Mouse (Mus musculus) myocyte (in vitro differentiated cells): Measurements from ENCODE around the gene Hoxc6. TPM values are rescaled to one million over a fixed set of nuclear protein-coding genes. Genes with fewer than 3 reads are reported as not detected.

Experiments used
- H3K27me3 ChIP-seq: one replicate; pipeline ENCODE4 v1.6.1; 2011; ENCODE audit not compliant: control insufficient read depth, insufficient read depth, insufficient read length
- H3K36me3 ChIP-seq: one replicate; pipeline ENCODE4 v1.6.1; 2011; ENCODE audit not compliant: control insufficient read depth, insufficient read depth
- H3K4me2 ChIP-seq: one replicate; pipeline ENCODE4 v1.6.1; 2011; ENCODE audit warnings: low read depth, control low read depth
- H3K4me3 ChIP-seq: one replicate; pipeline ENCODE4 v1.5.1; 2011; ENCODE audit warnings: mild to moderate bottlenecking, control low read depth, moderate library complexity
- H3K79me2 ChIP-seq: one replicate; pipeline ENCODE4 v1.6.1; 2011; ENCODE audit not compliant: control insufficient read depth, insufficient read depth
- H3ac ChIP-seq: one replicate; pipeline ENCODE4 v1.6.1; 2011; ENCODE audit not compliant: control insufficient read depth, insufficient read length
- CEBPB ChIP-seq: IDR thresholded peaks from 2 replicates; pipeline ENCODE4 v1.6.1; 2011; ENCODE audit warnings: mild to moderate bottlenecking, moderate library complexity; ENCODE audit not compliant: poor library complexity, insufficient read depth, severe bottlenecking
- E2F4 ChIP-seq: IDR thresholded peaks from one replicate; pipeline ENCODE4 v1.6.1; 2011; ENCODE audit warnings: mild to moderate bottlenecking, control low read depth, moderate library complexity; ENCODE audit not compliant: insufficient read depth
- MAX ChIP-seq: IDR thresholded peaks from one replicate; pipeline ENCODE4 v1.6.1; 2011; ENCODE audit warnings: low read depth, mild to moderate bottlenecking, control low read depth
- MYOD1 ChIP-seq, 3 experiments: IDR thresholded peaks; one replicate each; pipeline ENCODE4 v1.6.1; 2011; ENCODE audit warnings: control low read depth in 2 of 3, low read depth in 2 of 3, mild to moderate bottlenecking in 2 of 3, moderate library complexity in 1 of 3; ENCODE audit not compliant: insufficient read length in 2 of 3, control insufficient read depth in 1 of 3
- MYOG ChIP-seq, 3 experiments: IDR thresholded peaks; one replicate each; pipeline ENCODE4 v1.6.1; 2011; ENCODE audit warnings: control low read depth in 2 of 3, low read depth in 2 of 3, mild to moderate bottlenecking in 2 of 3; ENCODE audit not compliant: insufficient read length in 2 of 3, control insufficient read depth in 1 of 3, insufficient read depth in 1 of 3
- POLR2A ChIP-seq: IDR thresholded peaks from one replicate; pipeline ENCODE4 v1.6.1; 2011; ENCODE audit warnings: low read depth, mild to moderate bottlenecking, control low read depth, moderate library complexity; ENCODE audit not compliant: insufficient read length
- POLR2AphosphoS2 ChIP-seq: IDR thresholded peaks from one replicate; pipeline ENCODE4 v1.6.1; 2011; ENCODE audit warnings: low read depth, control low read depth; ENCODE audit not compliant: insufficient read length
- REST ChIP-seq: IDR thresholded peaks from one replicate; pipeline ENCODE4 v1.6.1; 2011; ENCODE audit warnings: mild to moderate bottlenecking, control low read depth, moderate library complexity; ENCODE audit not compliant: insufficient read depth, insufficient read length
- SRF ChIP-seq: IDR thresholded peaks from one replicate; pipeline ENCODE4 v1.6.1; 2011; ENCODE audit warnings: low read depth; ENCODE audit not compliant: control insufficient read depth, insufficient read length
- TCF12 ChIP-seq: IDR thresholded peaks from one replicate; pipeline ENCODE4 v1.6.1; 2011; ENCODE audit warnings: mild to moderate bottlenecking, control low read depth; ENCODE audit not compliant: poor library complexity, insufficient read depth, severe bottlenecking
- TCF3 ChIP-seq: IDR thresholded peaks from one replicate; pipeline ENCODE4 v1.6.1; 2011; ENCODE audit warnings: low read depth, control low read depth; ENCODE audit not compliant: insufficient read length
- USF1 ChIP-seq: IDR thresholded peaks from one replicate; pipeline ENCODE4 v1.6.1; 2011; ENCODE audit warnings: low read depth, mild to moderate bottlenecking, control low read depth, moderate library complexity
- polyA plus RNA-seq: library from polyadenylated mRNA; unstranded; fragments of >200 nt; fragmentation: generic; extraction: Trizol; gene quantifications from one replicate; pipeline ENCODE4 v1.2.1, GENCODE M21; 2012; ENCODE audit warnings: missing spikeins

Hoxc6 gene
- polyA plus RNA-seq, 1 experiment = 14.0 TPM

- Histone ChIP-seq H3K4me3 (no peak overlapping the region), H3K79me2 (peaks cover 51% of the 10 kb centered on the region), H3K4me2 (no peak overlapping the region), H3K36me3 (no peaks in the 10 kb centered on the region), H3K27me3 (no peaks in the 10 kb centered on the region), H3ac (no peak overlapping the region)
- TF ChIP-seq SRF (no peak), POLR2A (no peak), MAX (no peak), USF1 (no peak), POLR2AphosphoS2 (no peak), REST (no peak), TCF3 (no peak), E2F4 (no peak), CEBPB (no peak), MYOD1 (IDR thresholded peaks at IDR 0.05; ENCODE audit: control insufficient read depth in 1 of 3, insufficient read length in 2 of 3, low read depth in 2 of 3) (no peak), MYOG (IDR thresholded peaks at IDR 0.05; ENCODE audit: control insufficient read depth in 1 of 3, insufficient read depth in 1 of 3, insufficient read length in 2 of 3, low read depth in 2 of 3) (no peak), TCF12 (no peak)
Measured at GRCm38 (mm10) chr15:102988078-102988477, 10.0 kb upstream of the Hoxc6 start.

- Histone ChIP-seq H3K36me3 (no peaks in the 10 kb centered on the region), H3K4me2 (no peak within 1 kb of the TSS), H3K4me3 (no peak within 1 kb of the TSS), H3K79me2 (peaks cover 32% of the 10 kb centered on the region), H3K27me3 (no peaks in the 10 kb centered on the region), H3ac (no peak within 1 kb of the TSS)
- no peak for TF ChIP-seq POLR2A
- no peak for TF ChIP-seq POLR2AphosphoS2
- TF ChIP-seq MYOG (IDR thresholded peaks at IDR 0.05; ENCODE audit: control insufficient read depth in 1 of 3, insufficient read depth in 1 of 3, insufficient read length in 2 of 3, low read depth in 2 of 3) = no peak
- no peak for TF ChIP-seq REST
- no peak for TF ChIP-seq TCF12
- no peak for TF ChIP-seq SRF
- TF ChIP-seq TCF3 = no peak
- no peak for TF ChIP-seq E2F4
Measured at GRCm38 (mm10) chr15:102990461-102991397, 7.3 kb upstream of the Hoxc6 start, which contains the start of gene Hoxc8. TSS of gene Hoxc8 (plus strand) at chr15:102990607.

- TF ChIP-seq MAX (no peak), POLR2A (no peak), POLR2AphosphoS2 (no peak), MYOD1 (IDR thresholded peaks at IDR 0.05; ENCODE audit: control insufficient read depth in 1 of 3, insufficient read length in 2 of 3, low read depth in 2 of 3) (no peak)
- Histone ChIP-seq H3K36me3 (no peaks in the 10 kb centered on the region), H3K4me2 (no peak overlapping the region), H3K4me3 (no peak overlapping the region), H3ac (no peak overlapping the region), H3K27me3 (no peaks in the 10 kb centered on the region), H3K79me2 (peaks cover 40% of the 10 kb centered on the region)
Measured at GRCm38 (mm10) chr15:102991782-102992181, 6.3 kb upstream of the Hoxc6 start.

GRCm38 (mm10) chr15:102992206-102992605 lies 5.9 kb upstream of the Hoxc6 start:
- Histone ChIP-seq H3K27me3 (no peaks in the 10 kb centered on the region), H3K4me3 (no peak overlapping the region), H3K79me2 (peaks cover 40% of the 10 kb centered on the region), H3K4me2 (no peak overlapping the region), H3K36me3 (no peaks in the 10 kb centered on the region), H3ac (no peak overlapping the region)
- TF ChIP-seq REST (no peak), E2F4 (no peak), POLR2AphosphoS2 (no peak), MAX (no peak), TCF3 (no peak), MYOD1 (IDR thresholded peaks at IDR 0.05; ENCODE audit: control insufficient read depth in 1 of 3, insufficient read length in 2 of 3, low read depth in 2 of 3) (no peak), USF1 (no peak), SRF (no peak), POLR2A (no peak), TCF12 (no peak), MYOG (IDR thresholded peaks at IDR 0.05; ENCODE audit: control insufficient read depth in 1 of 3, insufficient read depth in 1 of 3, insufficient read length in 2 of 3, low read depth in 2 of 3) (no peak), CEBPB (no peak)

- Histone ChIP-seq H3K4me3 (no peak overlapping the region), H3ac (no peak overlapping the region), H3K36me3 (no peaks in the 10 kb centered on the region), H3K79me2 (peaks cover 35% of the 10 kb centered on the region), H3K4me2 (no peak overlapping the region), H3K27me3 (no peaks in the 10 kb centered on the region)
- no peak for TF ChIP-seq CEBPB
- TF ChIP-seq TCF12 = no peak
- TF ChIP-seq E2F4 = no peak
- no peak for TF ChIP-seq MYOG (IDR thresholded peaks at IDR 0.05; ENCODE audit: control insufficient read depth in 1 of 3, insufficient read depth in 1 of 3, insufficient read length in 2 of 3, low read depth in 2 of 3)
- TF ChIP-seq POLR2AphosphoS2 = no peak
- no peak for TF ChIP-seq MAX
- no peak for TF ChIP-seq POLR2A
- TF ChIP-seq REST = no peak
- no peak for TF ChIP-seq MYOD1 (IDR thresholded peaks at IDR 0.05; ENCODE audit: control insufficient read depth in 1 of 3, insufficient read length in 2 of 3, low read depth in 2 of 3)
- no peak for TF ChIP-seq TCF3
- no peak for TF ChIP-seq USF1
- no peak for TF ChIP-seq SRF
Measured at GRCm38 (mm10) chr15:102992863-102993262, 5.2 kb upstream of the Hoxc6 start.
